Mouse (Mus musculus) gonadal fat pad, adult 2 months (tissue): ENCODE results near the gene Ap2b1. TPM values are rescaled to one million over a fixed set of nuclear protein-coding genes. Genes with fewer than 3 reads are reported as not detected.
"Not testable (repeated sequence)": the region's sequence is repeated elsewhere in the genome, so short reads cannot be mapped to it uniquely, and the experiment has no call there.

ENCODE experiments used
- DNase-seq: peaks from one replicate; pipeline ENCODE4 v3.0.0-alpha.2; 2012; ENCODE audit warnings: low read depth
- polyA plus RNA-seq: library from polyadenylated mRNA; depleted of rRNA; stranded (reverse); fragments of >200 nt; gene quantifications from 2 replicates; pipeline ENCODE4 v1.2.3, GENCODE M21; 2012; rRNA removed

Ap2b1 gene
- polyA plus RNA-seq, result 46.3 and 59.1 TPM in 2 replicates

- DNase-seq, result no peak
These were observed at the start of gene Ap2b1 for GRCm38 (mm10) chr11:83298225-83299195. TSS of gene Ap2b1 (plus strand) at chr11:83299024.

GRCm38 (mm10) chr11:83257211-83257610 lies 41.6 kb upstream of the Ap2b1 start:
- DNase-seq, result not testable (repeated sequence)

DNA sequence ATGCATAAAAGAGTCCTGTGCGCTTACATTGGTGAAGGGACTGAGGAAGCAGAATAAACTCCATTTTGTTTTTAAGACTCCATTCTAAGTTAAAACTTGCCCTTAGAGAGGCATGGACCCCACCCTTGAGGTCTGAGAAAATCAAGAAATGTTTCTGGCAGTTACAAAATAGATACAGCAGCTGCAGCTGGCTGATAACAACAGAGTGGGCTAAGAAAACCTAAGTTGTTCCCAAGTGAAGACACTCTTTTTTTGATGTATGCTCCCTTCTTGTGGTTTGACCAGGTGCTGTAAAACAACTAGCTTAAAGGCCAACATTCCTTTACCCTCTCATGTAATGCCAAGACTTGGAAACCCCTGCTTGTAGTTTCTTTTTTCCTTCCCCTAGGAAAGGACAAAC lies 36.2 kb upstream of the Ap2b1 start:
- no peak for DNase-seq

DNA sequence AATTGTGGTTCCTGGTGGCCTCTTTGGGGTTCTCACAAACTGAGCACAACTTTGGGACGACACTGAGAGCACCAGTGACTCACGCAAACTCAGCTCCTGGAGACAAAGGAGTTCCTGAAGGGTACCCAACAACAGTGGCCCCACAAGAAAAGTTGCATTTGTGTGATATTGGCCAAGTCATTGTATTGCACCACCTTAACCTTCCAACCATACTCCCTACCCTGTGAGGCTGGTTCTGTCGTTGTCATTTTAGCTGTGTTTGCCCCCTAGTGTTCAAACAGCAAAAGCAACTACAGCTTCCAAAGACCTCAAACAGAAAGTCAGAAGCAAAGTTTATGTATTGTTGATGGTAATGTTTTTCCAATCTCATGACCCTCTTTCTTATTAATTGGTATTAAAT lies 35.7 kb upstream of the Ap2b1 start:
- DNase-seq, result no peak

DNA sequence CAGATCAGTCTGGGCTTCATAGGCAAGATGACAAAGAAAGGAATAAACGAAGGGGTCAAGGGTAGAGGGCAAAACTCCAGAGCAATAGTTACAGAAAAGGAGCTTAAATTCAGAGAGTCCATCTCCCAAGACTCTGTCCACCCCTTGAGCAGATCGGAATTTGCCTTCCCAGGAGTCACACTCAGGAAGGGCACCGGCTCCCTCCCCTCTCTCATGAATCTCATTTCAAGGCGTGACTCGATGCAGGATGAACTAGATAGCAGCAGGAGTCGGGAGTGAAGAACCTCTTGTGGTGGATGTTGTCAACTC lies 28.0 kb upstream of the Ap2b1 start:
- no peak for DNase-seq

DNA sequence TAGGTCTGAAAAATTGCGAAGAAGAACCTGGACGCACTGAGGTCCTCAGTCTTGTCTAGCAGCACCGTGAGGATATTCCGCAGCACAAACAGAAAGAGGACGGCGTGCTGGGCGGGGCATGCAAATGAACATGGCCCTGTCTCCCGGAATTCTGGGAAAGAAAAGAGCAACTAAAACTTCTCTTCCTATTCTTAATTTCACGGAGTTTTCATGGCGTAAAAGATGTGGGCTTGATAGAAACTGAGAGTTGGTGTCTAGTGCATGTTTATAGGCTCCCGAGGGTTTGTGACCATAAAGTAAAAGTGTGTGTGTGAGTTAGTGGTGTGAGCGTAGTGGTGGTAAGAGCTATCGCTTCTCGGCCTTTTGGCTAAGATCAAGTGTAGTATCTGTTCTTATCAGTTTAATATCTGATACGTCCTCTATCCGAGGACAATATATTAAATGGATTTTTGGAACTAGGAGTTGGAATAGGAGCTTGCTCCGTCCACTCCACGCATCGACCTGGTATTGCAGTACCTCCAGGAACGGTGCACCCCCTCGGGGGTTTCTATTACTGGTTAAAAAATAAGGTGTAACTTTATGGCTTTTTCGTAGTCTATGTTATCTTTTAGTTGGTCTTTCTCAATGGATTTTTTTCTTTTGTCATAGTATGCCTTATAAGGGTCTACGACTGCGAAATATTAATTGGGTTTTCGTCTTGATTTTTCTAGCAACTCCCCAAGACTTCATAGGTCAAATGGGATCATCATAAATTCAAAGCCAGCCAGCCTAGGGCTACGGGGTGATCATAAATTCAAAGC lies 27.5 kb upstream of the Ap2b1 start:
- DNase-seq, result no peak

GRCm38 (mm10) chr11:83271951-83272843 lies 26.6 kb upstream of the Ap2b1 start:
- DNase-seq, result no peak

DNA sequence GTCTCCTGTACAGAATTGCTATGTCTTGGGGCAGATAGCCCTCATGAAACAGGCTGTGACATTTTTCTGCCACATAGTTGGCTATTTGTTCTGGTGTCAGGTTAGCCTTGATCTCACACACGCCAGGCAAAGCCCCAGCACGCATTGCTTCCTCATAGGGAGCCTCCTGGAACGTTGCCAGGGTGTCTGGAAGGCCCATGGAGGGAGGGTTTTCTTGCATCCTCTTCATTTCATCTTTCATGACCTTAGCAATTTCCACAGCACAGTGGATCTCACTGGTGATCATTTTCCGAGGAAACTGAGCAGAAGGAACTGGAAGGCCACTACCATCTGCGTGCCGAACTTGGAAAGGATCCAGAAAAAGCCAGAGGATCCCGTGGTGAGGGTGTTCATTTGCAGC lies 22.6 kb upstream of the Ap2b1 start:
- no peak for DNase-seq

- DNase-seq, result no peak
These were observed 19.8 kb upstream of the Ap2b1 start for GRCm38 (mm10) chr11:83279024-83279423.

DNA sequence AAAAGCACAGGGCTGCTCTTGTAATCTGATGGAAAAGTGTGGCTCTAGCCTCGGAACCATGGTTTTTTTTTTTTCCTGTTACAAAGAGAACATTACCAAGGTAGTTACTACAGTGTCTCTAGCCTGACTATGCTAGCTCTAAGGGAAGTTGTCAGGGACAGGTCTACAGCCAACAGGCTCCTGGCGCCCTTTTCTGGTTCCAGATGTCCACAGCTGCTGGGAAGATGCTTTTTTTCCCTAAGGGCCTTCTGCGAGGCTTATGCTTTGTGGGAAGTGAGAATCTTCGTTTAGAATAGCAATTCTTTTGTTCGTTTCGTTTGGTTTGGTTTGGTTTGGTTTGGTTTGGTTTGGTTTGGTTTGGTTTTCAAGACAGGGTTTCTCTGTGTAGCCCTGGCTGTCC lies 19.1 kb upstream of the Ap2b1 start:
- DNase-seq, result no peak

DNA sequence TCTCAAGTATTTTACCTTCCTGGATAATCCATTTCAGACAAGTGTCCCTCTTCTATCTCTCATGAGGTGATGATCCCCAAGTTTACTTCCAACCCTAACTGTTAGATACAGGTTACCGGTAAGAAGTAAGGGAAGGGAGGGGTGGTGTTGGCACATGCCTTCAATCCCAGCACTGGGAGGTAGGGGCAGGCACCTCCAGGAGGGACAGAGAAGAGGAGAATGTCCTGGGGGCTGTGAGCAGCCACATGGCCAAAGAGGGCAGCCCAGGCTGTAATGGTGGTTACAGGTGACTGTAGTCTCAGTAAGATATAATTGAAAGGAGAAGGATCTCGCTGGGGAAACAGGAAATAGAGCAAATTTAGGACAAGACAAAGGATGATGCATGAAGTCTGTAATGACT lies 16.7 kb upstream of the Ap2b1 start:
- no peak for DNase-seq

DNA sequence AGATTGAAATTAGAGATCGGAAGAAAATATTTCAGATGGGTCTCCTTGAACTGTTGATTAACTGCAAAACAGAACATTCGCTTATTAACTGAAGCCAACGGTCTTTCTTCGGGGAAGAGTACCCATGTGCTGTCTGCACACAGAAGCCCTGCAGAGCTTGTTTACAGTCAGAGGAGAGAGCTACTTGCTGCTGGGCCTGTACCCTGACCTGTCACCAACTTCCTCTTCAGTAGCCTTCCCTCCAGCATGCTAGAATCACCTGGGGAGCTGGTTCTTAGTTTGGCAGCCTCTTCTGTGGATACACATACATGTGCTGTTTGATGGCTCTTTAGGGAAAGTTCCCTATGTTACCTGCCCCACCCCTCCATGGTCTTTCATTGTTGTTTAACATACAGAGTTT lies 13.2 kb upstream of the Ap2b1 start:
- no peak for DNase-seq

DNA sequence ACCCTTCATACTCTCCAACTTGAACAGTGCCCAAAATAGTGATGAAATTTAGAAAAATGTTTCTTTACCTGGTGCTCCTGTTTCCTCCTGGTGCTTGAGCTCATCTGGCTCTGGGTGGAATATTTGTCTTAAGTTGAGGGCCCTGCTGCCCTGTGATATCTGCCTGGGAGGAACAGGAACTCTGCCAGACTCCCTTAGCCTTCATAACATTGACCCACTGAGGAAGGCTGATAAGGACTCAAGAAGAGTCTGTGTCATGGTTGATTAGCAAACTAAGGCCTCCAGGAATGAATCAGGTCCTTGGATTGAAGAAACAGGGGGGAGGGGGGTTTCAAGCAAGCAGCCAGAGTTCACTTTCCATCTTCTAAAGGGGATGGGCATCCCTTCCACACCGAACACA lies 12.3 kb upstream of the Ap2b1 start, which contains the start of gene Slfn14:
Gene Slfn14, minus strand, starts transcription at position 161 of the 400 bp plus-strand sequence.
- DNase-seq, result no peak

DNA sequence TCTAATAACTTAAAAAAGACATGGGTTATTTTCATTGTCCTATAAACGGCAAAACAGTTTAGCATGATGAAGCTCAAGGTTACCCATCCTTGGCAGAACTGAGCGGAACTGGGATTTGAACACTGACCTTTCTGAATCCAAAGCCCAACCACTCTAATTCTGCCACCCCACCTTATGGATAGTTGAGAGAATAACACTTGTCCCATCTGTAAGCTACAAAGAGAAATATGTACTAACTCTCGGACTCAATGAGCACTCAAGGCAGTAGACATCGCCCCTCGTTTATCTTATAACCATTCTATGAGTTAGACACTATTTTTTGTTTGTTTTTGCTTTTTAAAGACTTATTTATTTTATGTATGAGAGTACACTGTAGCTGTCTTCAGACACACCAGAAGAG lies 9.8 kb upstream of the Ap2b1 start:
- DNase-seq, result no peak

GRCm38 (mm10) chr11:83289633-83290032 lies 9.2 kb upstream of the Ap2b1 start:
- DNase-seq, result no peak

DNA sequence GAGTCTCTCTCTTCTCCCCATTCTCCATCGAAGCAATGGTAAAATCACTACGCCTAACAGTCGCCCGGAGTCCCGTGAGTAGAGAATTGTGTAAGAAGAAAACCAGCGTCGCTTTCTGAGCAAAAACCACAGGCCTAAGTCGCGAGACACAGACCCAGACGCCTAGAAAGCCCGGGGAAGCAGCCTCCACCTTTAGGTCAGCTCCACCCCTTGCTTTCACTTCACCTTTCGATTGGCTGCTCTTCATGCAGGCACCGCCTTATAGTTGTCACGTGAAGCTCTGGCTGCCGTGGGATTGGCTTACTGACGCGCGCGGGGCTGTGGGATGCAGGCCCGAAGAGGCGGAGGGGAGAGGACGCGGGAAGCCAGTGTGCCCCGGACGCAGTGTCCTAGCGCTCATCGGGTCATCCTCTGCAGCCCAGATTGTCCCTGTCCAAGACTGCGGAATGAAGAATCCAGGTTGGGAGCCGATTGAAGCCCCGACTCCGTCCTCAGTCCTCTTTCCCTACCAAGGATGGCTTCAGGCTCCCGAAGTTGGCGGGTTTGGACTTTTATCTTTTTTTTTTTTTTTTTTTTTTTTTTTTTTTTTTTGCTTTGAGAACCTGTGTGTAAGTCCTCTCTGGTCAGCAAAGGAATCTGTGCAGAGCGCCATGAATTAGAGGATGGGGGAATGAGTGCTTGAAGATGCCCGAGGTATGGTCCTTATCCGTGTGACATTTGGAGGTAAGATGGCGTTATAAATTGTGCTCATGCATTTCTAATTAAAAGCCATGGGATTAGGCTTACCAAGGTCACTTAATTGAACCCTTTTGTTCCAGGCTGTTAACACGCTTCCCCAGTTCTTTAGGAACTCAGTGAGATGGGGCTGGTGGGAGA lies 7.2 kb upstream of the Ap2b1 start:
- no peak for DNase-seq

DNA sequence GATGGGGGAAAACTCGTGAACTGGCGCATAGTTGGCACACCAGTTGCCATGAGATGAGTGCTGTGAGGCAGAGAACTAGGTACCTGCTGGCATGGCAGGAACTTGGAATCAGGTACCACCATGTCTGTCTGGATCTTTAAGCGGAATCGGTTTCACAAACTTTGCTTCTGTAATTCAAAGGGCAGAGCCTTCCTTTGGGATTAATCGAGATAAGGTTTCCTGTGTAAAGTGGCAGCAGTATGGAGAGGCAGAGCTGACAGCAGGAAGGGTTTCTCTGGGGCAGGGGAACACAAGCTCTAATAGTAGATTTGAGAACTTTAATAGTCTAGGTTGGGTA lies 6.6 kb upstream of the Ap2b1 start:
- DNase-seq, result no peak

DNA sequence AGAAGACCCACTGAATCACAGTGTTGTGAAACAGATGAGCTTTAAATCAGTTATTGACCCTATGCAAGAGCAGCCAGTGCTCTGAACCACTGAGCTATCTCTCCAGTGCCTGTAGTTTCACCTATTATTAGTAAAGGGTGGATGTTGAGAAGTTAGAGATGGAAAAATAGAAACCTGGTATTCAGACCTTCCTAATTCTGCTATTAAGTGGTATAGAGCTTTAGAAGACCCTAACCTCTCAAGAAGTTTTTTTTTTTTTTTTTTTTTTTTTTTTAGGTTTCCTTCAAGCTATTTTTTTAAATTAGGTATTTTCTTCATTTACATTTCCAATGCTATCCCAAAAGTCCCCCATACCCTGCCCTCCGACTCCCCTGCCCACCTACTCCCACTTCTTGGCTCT lies 5.6 kb upstream of the Ap2b1 start:
- no peak for DNase-seq

DNA sequence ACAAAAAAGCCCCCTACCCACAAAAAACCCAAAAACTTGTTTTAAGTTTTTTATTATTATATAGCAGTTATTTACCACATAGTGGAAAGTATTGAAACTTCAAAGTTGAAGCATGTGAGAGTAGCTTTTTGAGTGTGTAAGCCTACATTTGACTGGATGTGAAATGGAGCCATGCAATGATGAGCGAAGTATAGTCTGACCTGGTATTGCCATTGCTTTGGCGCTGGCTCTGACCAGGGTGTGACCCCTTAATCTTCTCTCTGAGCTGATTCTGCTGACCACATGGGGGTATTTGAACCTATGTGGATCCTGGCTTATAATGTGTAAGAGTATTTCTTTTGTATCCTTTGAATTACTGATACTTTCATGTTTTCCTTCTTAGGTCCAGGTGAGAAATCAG lies 4.7 kb upstream of the Ap2b1 start:
- DNase-seq, result no peak

- no peak for DNase-seq
These were observed 1.0 kb upstream of the Ap2b1 start for GRCm38 (mm10) chr11:83297816-83298215.

- DNase-seq, result no peak
These were observed 900 bp downstream of the Ap2b1 start for GRCm38 (mm10) chr11:83299724-83300123.
